Mouse (Mus musculus) forebrain, postnatal 0 days (tissue): ENCODE measurements around the gene Chrm2. TPM values are rescaled to one million over a fixed set of nuclear protein-coding genes. Genes with fewer than 3 reads are reported as not detected.

Experiments
- ATAC-seq: fragments of 200-750 bp; cut with Nextera tagmentation; 2 replicates; pipeline ENCODE4 v1.8.0; 2017; ENCODE audit warnings: mild to moderate bottlenecking, moderate library complexity
- DNase-seq: peaks from one replicate; pipeline ENCODE4 v3.0.0-alpha.2; 2015
- H3K27ac ChIP-seq: fragments of 300-500 bp; sonication (generic); 2 replicates; pipeline ENCODE4 v1.5.1; 2014; ENCODE audit warnings: low read depth, mild to moderate bottlenecking, antibody characterized with exemption, low read length, moderate library complexity, mixed read lengths
- H3K27me3 ChIP-seq: fragments of 300-500 bp; sonication (generic); 2 replicates; pipeline ENCODE4 v1.6.1; 2014; ENCODE audit warnings: mild to moderate bottlenecking, low read length, mixed read lengths; ENCODE audit not compliant: insufficient read depth
- H3K36me3 ChIP-seq: fragments of 300-500 bp; sonication (generic); 2 replicates; pipeline ENCODE4 v1.6.1; 2014; ENCODE audit warnings: mild to moderate bottlenecking, moderate library complexity; ENCODE audit not compliant: insufficient read depth
- H3K4me1 ChIP-seq: fragments of 300-500 bp; sonication (generic); 2 replicates; pipeline ENCODE4 v1.6.1; 2014; ENCODE audit warnings: antibody characterized with exemption; ENCODE audit not compliant: insufficient read depth
- H3K4me2 ChIP-seq: fragments of 300-500 bp; sonication (generic); 2 replicates; pipeline ENCODE4 v1.6.1; 2014; ENCODE audit warnings: low read depth, mild to moderate bottlenecking, moderate library complexity
- H3K4me3 ChIP-seq: fragments of 300-500 bp; sonication (generic); 2 replicates; pipeline ENCODE4 v1.5.1; 2014; ENCODE audit warnings: low read depth, low read length, mixed read lengths
- H3K9ac ChIP-seq: fragments of 300-500 bp; sonication (generic); 2 replicates; pipeline ENCODE4 v1.6.1; 2014; ENCODE audit warnings: mild to moderate bottlenecking
- H3K9me3 ChIP-seq: fragments of 300-500 bp; sonication (generic); 2 replicates; pipeline ENCODE4 v1.6.1; 2016; ENCODE audit warnings: low read length
- CTCF ChIP-seq: sonication (generic); IDR thresholded peaks from 2 replicates; pipeline ENCODE4 v1.5.1; 2016; ENCODE audit warnings: antibody characterized with exemption, control low read depth, low read depth
- WGBS: fragments of 180-500 bp; shearing (Covaris S2); extraction: QIAGEN DNeasy Blood & Tissue Kit; methylation state at CpG from one replicate; pipeline ENCODE4 v1.1.7; 2014; 5-methylcytosine and 5-hydroxymethylcytosine counted together
- polyA plus RNA-seq: library from polyadenylated mRNA; unstranded; fragments of >200 nt; fragmentation: Nextera tagmentation; extraction: Ambion mirVana; gene quantifications from 2 replicates; pipeline ENCODE4 v1.2.1, GENCODE M21; 2015
- total RNA-seq: library from RNA; depleted of rRNA; stranded (reverse); fragments of >200 nt; gene quantifications from 2 replicates; pipeline ENCODE4 v1.2.3, GENCODE M21; 2014

Gene Chrm2
- total and polyA plus RNA-seq, 2 experiments from 2014 or later, result 2.7 to 9.7 TPM

- no peak for ATAC-seq
- TF ChIP-seq CTCF, result no peak
- H3K4me3 ChIP-seq, result no peak overlapping the region
Measured at GRCm38 (mm10) chr6:36455071-36455470, 67.2 kb downstream of the Chrm2 start.

DNA sequence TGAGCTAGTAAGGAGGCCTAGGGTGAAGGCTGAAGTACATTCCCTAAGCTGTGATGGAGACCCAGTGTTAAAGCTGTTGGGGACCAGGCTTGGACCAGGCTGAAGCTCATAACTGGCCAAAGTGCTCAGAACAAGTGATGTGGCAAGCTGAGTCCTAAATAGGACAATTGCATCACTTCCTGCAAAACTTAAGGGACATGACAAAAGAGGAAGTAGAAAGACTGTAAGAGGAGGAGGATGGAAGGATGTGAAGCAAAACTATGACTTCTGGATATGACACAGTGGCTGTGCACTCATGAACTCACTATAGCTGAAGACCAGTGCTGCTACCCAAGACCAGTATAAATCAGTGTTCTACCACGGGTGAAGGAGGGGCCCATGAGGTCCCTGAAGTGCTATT is 69.1 kb downstream of the Chrm2 start:
- DNase-seq (no peak), ATAC-seq (no peak)
- H3K27ac ChIP-seq, result no peak overlapping the region
- H3K4me2 ChIP-seq, result no peak overlapping the region
- H3K4me1 ChIP-seq, result no peaks in the 10 kb centered on the region
- 80% methylated on average over 1 of the region's 1 CpGs for WGBS
- H3K36me3 ChIP-seq, result no peaks in the 10 kb centered on the region
- no peak for TF ChIP-seq CTCF
- H3K4me3 ChIP-seq, result no peak overlapping the region
- no peaks in the 10 kb centered on the region for H3K9me3 ChIP-seq
- no peak overlapping the region for H3K9ac ChIP-seq
- no peaks in the 10 kb centered on the region for H3K27me3 ChIP-seq

More at GRCm38 (mm10) chr6:36455071-36455470, 67.2 kb downstream of the Chrm2 start:
- Histone ChIP-seq H3K27ac (no peak overlapping the region), H3K9ac (no peak overlapping the region), H3K4me1 (no peaks in the 10 kb centered on the region), H3K27me3 (no peaks in the 10 kb centered on the region), H3K9me3 (no peaks in the 10 kb centered on the region), H3K4me2 (no peak overlapping the region), H3K36me3 (no peaks in the 10 kb centered on the region)
- no peak for DNase-seq

GRCm38 (mm10) chr6:36464008-36464407 is 76.1 kb downstream of the Chrm2 start:
- Histone ChIP-seq H3K9me3 (no peaks in the 10 kb centered on the region), H3K27ac (no peak overlapping the region), H3K27me3 (no peaks in the 10 kb centered on the region), H3K4me1 (no peaks in the 10 kb centered on the region), H3K4me3 (no peak overlapping the region), H3K9ac (no peak overlapping the region), H3K4me2 (no peak overlapping the region), H3K36me3 (no peaks in the 10 kb centered on the region)
- no peak for ATAC-seq
- no peak for TF ChIP-seq CTCF
- no peak for DNase-seq
- 75% methylated on average over 3 of the region's 3 CpGs for WGBS

- Histone ChIP-seq H3K4me3 (no peak overlapping the region), H3K4me1 (0 out of 2 replicates have a peak, but pooled peaks cover 3% of the 10 kb centered on the region), H3K27me3 (no peaks in the 10 kb centered on the region), H3K4me2 (no peak overlapping the region), H3K27ac (no peak overlapping the region), H3K9me3 (no peaks in the 10 kb centered on the region), H3K36me3 (no peaks in the 10 kb centered on the region), H3K9ac (no peak overlapping the region)
- TF ChIP-seq CTCF, result no peak
- DNase-seq (no peak), ATAC-seq (peak; percentile 53; the same call in 1 of the 2 replicates)
- WGBS, result 43% methylated on average over 4 of the region's 4 CpGs
Measured at GRCm38 (mm10) chr6:36484132-36484665, 96.3 kb downstream of the Chrm2 start.

DNA sequence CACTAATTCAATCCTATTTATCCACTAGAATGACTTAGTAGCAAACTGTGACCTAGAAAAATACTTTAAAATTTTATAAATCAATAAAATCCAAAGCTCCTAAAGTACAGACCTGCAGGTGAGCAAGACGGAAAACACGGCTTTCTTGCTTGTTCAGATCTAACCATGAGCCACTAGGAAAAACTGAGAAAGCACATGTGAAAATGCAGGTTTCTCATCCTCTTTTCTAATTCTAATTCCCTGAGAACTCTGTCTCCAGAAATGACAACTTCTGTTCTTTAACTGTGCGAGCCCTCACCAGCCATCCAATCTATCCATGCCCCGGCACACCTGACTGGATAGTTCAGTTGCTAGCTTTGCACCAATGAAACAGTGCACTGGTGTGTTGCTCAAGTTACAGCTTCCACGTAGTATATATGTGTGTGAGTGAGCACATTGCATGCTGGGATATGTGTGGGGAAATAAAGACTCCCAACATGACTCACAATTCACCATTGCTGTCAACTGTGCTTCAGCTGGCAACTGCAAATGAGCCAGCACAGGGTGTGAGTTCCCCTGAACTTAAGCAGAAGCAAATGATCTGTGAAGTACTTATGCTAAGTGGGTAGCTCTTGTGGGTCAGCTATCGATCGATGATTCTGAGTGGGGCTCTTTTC is 119.3 kb downstream of the Chrm2 start:
- no peaks in the 10 kb centered on the region for H3K4me1 ChIP-seq
- H3K9ac ChIP-seq, result no peak overlapping the region
- H3K4me2 ChIP-seq, result no peak overlapping the region
- no peak overlapping the region for H3K4me3 ChIP-seq
- ATAC-seq (no peak), DNase-seq (no peak)
- H3K9me3 ChIP-seq, result no peaks in the 10 kb centered on the region
- no peak overlapping the region for H3K27ac ChIP-seq
- no peaks in the 10 kb centered on the region for H3K27me3 ChIP-seq
- 79% methylated on average over 7 of the region's 7 CpGs for WGBS
- no peak for TF ChIP-seq CTCF
- no peaks in the 10 kb centered on the region for H3K36me3 ChIP-seq

DNA sequence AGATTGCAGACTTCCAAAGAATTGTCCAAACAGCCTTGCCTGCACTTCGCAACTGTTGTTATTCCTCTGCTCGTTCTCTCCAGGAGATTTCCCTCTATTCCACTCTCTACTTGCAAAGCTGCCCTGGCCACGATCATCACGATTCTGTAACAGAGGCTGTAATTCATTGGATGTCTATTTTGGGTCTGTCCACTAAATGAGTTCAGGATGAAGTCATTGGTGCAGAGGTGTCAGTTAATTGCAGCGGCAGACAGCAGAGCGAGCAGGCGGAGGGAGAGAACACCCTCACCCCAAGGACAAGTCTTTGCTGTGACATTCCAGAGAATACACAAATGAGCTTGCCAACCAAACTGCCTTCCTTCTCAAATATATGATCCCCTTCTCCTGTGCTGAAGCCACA is 120.1 kb downstream of the Chrm2 start:
- no peaks in the 10 kb centered on the region for H3K9me3 ChIP-seq
- H3K9ac ChIP-seq, result no peak overlapping the region
- no peaks in the 10 kb centered on the region for H3K27me3 ChIP-seq
- H3K4me3 ChIP-seq, result no peak overlapping the region
- H3K36me3 ChIP-seq, result no peaks in the 10 kb centered on the region
- DNase-seq (no peak), ATAC-seq (no peak)
- H3K4me1 ChIP-seq, result no peaks in the 10 kb centered on the region
- TF ChIP-seq CTCF, result no peak
- WGBS, result 31% methylated on average over 7 of the region's 7 CpGs
- no peak overlapping the region for H3K27ac ChIP-seq
- H3K4me2 ChIP-seq, result no peak overlapping the region

DNA sequence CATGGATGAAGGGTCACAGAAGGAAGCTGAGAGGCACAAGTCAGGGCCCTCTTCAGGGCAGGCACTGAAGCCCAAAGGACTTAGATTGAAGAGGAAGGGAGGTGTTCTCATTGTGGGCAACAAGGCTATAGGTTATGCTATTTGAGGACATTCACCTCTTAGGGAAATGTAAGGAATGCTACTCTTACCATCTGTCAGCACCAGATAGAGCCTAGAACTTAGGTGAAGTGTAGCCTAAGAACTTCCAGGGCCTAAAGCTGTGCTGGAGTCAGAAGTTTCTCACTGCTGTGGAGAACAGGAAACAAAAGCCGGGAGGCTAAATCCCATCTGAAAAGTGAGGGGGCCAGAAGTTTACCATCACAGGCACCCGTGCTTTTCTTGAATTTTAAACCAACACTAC is 120.6 kb downstream of the Chrm2 start:
- Histone ChIP-seq H3K27ac (no peak overlapping the region), H3K36me3 (no peaks in the 10 kb centered on the region), H3K9ac (no peak overlapping the region), H3K27me3 (no peaks in the 10 kb centered on the region), H3K9me3 (no peaks in the 10 kb centered on the region), H3K4me2 (no peak overlapping the region), H3K4me3 (no peak overlapping the region), H3K4me1 (no peaks in the 10 kb centered on the region)
- DNase-seq, result no peak
- 48% methylated on average over 2 of the region's 2 CpGs for WGBS
- TF ChIP-seq CTCF, result no peak
- ATAC-seq, result no peak
